Mouse (Mus musculus) heart, postnatal 25 days (tissue): ENCODE data around the gene Creb5. TPM values are rescaled to one million over a fixed set of nuclear protein-coding genes. Genes with fewer than 3 reads are reported as not detected.

Experiments used
- DNase-seq: peaks from one replicate; pipeline ENCODE4 v3.0.0; 2022; ENCODE audit warnings: low spot score
- intact Hi-C: fragments of 180-260 bp; cut with DNase I; formaldehyde crosslinking; loops from one replicate; pipeline ENCODE4 v1.15.1; 2025
- total RNA-seq, 2 experiments: library from RNA; stranded (reverse); gene quantifications; 2 replicates each; pipeline ENCODE4 v1.2.3; 2021

The Creb5 gene
- total RNA-seq, 2 experiments from 2014 or later: 9.3 to 10.9 TPM

DNA sequence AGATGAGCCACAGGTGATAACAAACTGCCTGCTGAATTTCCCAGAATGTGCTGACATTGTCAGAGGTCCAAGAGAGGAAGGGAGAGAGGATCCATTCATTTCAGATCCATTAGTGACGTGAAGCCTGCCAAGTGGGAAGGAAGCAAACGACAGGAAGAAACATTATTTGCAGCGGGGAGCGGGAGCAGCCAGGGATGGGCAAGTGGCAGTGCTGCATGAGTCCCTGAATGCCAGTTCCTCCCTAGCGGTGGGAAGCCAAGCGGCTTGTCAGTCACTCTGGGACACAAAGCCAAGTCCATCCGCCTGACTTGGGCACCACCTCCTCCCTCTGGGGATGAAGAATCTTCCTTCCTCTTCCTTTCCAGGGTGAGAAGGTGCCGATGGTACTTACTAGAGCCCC lies 183.5 kb downstream of the Creb5 start:
- intact Hi-C loops: no loop called here
- no peak for DNase-seq

DNA sequence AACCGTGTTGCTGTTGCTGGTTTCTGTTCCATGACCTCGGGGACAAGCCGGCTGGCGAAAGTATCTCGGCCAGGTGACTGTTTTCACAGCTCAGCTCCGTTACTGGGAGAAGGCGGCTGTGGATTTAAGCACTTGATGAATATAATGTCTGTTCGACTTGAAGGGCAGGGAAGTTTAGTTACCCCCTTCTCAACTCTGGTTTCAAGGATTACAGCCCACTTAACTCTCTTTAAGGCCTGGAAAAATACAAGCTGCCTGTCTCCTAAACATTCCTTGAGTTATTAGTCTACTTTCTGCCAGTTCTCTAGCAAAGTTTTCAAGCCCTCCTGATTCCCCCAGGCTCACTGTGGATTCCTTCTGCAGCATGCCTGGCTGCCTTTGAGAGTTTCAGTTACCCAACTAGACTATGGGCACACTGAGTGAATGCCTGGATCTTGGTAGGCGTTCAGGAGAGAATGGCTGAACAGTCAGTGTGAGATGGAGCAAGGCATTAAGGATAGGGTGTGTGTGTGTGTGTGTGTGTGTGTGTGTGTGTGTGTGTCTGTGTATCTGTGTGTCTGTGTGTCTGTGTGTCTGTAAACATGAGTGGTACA lies 184.0 kb downstream of the Creb5 start:
- DNase-seq: no peak
- intact Hi-C loops: no loop called here

DNA sequence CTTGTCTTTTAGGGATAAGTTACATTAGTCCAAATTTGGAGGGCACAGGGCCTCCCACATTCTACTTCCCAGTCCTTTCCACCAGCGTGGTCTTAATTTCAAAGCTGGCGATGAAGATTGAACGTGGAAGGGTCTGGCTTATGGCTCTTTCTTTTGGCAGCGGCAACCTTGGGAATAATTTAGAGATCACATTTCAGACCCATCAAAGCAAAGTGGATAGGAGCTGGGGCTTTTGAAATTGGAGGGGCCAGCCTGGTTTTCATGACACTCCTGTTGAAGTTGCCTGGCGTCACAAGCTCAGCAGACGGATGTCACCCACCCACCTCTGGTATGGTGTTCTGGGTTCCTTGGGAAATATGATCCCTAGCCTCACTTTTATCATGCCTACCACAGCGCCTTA lies 185.7 kb downstream of the Creb5 start:
- no peak for DNase-seq
- intact Hi-C loops: no loop called here

DNA sequence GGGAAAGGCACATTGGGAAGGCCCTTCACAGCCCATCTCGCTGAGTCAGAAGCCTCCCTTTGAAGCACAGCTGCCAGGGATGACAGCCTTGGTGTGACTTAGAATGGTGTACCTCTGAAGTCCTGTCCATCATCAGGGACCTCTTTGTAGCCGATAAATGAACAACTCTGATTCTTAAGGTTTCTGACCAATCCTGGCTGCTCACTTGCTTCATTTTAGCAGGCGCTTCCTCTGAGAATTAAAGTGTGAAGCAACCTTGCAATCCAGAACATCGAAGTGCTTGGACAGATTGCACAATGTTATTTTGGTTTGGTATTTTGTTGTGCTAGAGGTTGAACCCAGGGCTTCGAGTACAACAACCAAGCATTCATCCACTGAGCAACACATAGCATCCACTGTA lies 190.4 kb downstream of the Creb5 start:
- intact Hi-C loops: no loop called here
- DNase-seq: no peak

DNA sequence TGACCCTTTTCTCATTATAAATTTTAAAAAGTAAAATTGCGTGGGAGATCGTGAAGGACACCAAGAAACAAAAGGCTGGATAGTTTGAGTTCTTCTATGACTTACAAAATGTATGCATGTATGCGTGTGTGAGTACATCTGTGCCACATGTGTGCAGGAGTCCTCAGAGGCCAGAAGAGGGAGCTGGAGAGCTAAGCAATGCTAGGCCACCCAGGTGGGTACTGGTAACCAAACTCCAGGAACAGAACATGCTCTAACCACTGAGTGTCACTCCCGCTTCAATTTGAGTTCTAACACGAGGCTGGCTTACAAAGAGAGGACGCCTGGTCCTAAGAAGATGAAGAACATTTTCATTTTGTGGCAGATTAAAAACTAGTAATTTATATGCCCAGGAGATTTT lies 203.8 kb downstream of the Creb5 start:
- no peak for DNase-seq
- intact Hi-C loops: no loop called here

DNA sequence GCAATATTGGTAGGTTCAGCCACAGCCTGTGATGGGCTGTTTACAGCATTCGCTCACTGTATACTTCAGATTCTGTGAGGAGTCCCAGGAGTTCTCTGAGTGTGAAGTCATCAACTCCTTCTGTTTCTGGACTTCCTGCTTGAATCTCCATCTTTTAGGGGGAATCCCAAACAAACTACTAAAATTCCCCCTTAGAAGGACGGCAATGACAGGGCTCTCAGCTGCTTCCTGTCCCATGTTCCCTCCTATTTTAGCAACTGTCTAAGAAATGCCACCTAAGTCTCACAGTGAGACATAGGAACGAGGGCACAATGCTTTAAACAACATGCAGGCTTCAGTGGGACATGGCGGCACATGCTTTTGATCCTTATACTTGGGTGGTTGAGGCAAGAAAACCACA lies 204.3 kb downstream of the Creb5 start:
- no peak for DNase-seq
- intact Hi-C loops: no loop called here

DNA sequence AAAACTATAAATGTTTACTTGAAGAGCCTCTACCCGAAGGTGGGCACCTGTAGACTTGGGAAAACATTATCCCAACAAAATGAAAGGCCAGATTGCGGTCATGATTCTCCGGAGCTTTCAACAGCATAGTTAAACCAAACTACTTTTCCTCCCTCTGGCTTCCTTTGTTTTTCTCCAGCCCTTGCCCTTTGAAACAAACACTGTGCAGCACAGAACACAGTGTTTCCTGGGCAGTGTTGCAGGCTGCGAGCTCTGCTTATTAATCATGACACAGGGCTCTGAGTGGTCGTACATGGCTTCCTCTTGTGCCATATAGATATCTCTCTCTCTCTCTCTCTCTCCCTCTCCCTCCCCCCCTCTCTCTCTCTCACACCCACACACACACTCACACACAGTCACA lies 206.8 kb downstream of the Creb5 start:
- intact Hi-C loops: no loop called here
- DNase-seq: no peak

DNA sequence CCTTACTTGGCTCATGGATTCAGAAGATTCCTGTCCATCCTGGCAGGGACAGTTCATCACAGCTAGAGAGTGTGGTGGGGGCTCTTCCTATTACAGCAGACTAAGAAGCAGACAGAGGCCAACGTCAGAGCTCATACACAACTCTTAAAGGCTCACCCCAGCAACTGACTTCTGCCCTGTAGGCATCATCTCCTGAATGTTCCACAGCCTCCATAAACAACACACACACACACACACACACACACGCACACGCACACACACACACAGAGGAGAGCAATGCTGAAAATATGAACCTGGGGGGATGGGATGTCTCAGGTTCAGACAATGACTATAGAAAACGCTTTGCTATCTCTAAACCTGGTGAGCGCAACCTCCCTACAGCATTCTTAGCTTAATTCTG lies 208.6 kb downstream of the Creb5 start:
- no peak for DNase-seq
- intact Hi-C loops: no loop called here

DNA sequence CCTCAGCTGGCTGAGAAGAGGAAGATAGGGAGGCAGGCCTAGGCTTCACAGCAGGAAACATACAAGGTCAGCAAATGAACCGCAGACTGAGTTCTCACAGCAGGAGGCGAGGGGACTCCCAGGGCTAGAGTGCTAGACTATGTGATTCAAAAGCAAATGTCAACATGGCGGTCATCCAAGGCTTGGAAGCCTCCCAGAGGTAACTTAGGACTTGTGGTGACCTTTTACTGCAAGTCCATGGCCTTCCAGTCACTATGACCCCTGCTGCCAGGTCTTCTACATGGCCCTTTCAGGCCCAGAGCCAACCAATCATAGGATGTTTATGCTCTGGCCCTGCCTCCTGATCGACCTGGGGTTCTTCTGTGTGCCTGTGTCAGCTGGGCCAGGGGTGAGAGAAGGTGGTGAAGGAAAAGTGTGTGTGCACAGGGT lies 209.3 kb downstream of the Creb5 start:
- peak; percentile 17 for DNase-seq
- intact Hi-C loops: no loop called here

DNA sequence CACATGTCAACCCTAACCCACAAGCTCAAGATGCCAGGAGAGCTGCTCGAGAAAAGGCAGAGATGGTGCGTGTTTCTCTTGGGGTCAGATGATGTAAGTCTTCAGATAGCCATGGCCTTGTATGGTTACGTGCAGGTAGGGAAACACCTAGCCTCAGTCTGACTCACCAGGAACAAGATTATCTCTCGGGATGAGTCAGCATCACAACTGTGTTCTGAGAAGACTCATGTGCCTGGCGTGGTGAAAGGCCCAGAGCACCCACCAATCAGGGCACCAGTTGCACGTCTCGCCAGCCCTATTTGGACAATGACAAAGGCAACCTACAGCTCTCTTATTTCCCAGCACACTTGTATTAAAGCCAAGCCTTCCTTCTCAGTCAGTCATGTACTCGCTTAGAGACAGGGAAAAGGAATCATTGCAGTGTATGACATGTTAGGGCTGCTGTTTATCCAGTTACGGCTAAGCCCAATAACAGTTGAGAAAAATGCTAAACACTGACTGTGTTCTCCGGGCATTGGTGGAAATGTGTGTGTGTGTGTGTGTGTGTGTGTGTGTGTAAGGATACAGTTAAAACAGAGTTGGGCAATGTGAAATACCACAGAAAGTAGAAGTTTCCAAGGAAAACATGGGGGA lies 210.9 kb downstream of the Creb5 start:
- DNase-seq: no peak
- intact Hi-C loops: no loop called here

DNA sequence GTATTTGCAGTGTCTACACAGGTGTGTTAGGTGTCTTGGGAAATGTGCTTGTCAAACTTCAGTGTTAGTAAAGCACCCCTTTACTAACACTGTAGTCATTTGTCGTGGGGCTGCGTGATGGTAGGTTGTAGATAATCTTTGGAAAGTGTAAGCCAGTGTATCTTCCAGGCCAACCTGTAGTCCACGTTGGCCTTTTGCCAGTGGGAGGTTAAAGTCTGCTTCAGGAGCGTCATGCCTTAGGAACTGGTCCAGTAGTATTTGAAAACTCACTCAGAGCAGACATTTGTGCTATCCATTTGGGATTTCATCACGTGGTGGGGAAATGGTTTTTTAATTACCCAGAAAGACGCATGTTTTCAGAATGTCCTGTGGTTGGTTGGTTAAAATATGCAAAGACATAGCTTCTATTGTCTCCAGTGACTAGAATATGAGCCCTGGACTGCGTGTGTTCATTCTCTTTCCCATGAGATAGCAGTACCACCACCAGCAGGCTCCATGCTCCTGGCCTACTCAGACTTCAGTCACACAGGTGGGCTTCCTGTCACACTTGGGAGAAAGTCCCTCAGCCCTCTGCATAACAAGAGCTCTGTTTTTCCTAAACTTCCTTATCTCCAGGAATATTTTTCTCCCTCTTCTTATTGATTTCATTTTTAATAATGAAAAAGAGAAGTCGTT lies 212.7 kb downstream of the Creb5 start:
- intact Hi-C loops: no loop called here

DNA sequence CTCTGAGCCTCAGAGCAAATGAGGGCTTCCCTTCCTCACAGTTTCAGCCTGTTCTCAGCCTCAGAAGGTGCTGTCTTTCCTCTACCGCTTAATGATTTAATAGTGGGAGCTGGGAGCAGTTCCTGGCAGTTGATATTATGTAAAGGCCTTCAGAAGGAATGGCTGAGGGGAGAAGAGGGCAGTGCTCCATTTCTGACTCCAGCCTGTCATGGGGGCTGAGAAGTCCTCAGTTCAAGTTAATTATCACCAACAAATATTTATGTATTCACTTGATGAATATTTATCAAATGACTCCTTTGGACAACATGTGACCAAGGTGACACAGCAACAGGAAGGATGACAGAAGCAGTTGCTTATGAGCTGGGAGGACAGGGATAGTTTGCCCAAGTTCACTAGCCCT lies 214.2 kb downstream of the Creb5 start:
- intact Hi-C loops: no loop called here

More for the DNA sequence above, 212.7 kb downstream of the Creb5 start:
- DNase-seq: no peak

DNA sequence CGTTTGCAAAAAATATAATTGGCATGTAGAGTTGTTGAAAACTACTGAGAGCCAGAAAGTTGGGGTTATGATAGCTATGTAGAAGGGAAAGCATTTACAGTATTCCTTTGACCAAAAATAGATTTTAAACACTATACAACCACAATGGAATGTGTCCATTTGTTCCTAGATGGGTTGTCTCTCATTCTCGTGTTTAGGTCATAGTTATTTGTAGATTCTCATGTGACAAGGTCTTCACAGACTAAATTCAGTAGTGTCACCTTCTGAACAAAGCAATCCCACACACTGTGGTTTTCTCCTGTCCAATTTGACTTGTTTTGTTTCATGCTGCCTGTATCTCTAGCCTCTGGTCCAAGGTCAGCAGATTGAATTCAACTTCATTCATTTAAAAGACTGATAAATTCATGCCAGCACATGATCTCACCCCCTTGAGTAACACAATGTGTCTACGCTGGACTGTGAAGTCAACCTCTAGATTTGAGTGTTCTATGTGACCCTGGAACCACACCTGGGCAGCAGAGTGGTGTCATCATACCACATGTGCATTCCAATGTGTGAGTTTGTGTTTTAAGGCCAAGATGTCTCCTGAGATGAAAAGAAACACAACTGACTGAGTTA lies 220.0 kb downstream of the Creb5 start:
- DNase-seq: no peak
- intact Hi-C loops: no loop called here

More for the DNA sequence above, 214.2 kb downstream of the Creb5 start:
- no peak for DNase-seq

DNA sequence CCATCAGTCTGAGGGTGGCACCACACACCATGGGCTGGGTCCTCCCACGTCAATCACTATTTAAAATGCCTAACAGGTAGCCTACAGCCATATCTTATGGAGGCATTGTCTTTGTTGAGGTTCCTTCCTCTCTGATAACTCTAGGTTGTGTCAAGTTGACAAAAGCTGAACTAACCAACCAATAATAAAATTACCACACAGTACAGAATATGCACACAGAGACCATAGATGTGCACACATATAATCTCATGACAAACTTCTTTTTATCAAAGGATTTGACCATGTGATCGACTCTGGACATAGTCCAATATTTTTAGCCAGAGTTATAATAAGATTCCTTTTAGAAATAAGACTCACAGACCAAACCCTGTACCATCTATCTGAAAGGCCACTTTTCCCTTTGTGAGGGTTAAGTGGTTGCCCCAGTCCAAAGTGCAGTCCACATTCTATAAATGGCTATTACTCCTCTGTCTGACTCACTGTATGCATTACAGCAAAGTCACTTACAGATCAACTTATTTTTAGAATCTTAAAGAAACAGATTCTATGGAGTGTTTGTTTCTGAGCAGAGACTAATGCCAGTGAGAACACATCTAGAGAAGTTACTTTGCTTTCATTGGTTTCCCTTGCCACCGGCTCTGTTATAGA lies 221.9 kb downstream of the Creb5 start:
- intact Hi-C loops: no loop called here
- DNase-seq: no peak

DNA sequence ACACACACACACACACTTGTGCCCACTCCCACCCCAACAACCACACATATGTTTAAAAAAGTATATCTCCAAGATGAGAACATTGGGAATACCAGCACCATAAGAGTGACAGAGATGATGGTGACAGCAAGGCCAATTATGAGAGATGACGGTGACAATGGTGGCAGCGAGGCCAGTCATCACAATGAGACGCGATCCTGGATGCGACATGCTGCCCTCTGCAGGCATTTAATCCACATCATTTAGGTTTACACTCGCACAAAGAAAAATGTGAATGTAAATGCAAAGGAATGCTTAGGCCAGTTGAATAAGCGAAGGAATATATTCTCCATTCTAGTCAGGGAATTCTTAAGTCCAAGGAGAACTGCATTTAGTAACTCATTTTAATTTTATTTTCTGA lies 222.9 kb downstream of the Creb5 start:
- intact Hi-C loops: loop anchor here (10.0 kb wide), 1 partner anchor 245 kb away; no protein-coding TSS in a partner anchor

DNA sequence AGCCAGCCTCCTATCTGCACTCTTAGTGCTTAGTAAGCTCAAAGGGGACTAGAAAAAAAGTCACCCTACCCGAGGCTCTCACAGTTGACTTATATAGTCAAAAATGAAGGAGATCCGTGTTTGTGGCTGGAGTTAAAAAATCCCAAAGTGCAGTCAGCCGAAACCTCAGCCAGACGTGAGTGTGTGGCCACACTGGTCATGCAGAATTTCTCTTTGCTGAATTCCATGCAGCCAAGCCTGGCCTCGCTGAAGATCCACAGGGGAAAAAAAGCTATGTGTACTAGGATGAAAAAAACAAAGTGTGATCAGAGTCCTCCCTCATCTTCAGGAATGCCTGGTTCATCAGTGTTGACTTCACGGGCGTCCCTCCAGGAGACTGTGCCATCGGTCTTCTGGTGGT lies 225.2 kb downstream of the Creb5 start:
- DNase-seq: no peak
- intact Hi-C loops: loop anchor here (10.0 kb wide), 1 partner anchor 247 kb away; no protein-coding TSS in a partner anchor

More for the DNA sequence above, 222.9 kb downstream of the Creb5 start:
- no peak for DNase-seq

DNA sequence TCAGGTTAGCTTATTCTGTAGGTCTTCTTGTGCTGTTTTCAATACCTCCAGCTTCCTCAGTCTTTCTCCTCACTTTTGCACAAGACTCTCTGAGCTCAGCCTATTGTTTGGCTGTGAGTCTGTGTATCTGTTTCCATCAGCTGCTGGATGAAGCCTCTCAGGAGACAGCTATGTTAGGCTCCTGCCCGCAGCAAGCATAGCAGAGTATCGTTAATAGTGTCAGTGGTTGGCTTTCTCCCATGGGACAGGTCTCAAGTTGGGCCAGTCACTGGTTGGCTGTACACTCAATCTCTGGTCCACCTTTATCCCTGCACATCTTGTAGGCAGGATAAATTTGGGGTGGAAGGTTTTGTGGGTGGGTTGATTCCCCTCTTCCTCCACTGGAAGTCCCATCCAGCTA lies 226.3 kb downstream of the Creb5 start:
- intact Hi-C loops: loop anchor here (10.0 kb wide), 1 partner anchor 249 kb away; no protein-coding TSS in a partner anchor
- no peak for DNase-seq

DNA sequence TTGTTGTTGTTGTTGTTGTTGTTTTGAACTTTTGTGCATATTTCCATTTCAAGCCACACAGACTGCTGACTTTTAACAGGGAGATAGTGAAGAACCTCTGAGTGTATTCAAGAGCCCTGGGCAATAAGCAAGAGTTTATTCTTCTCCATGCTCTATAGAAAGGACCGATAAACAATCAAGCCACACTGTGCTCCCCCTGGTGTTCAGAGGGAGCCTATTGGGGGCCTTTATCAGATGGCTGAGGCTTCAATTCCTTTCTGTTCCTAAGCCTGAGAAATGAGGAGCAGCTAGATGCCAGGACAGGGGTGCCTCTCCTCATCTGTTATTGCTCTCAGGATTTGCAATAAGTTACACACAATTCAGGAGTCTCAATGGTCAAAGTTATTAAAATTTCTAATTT lies 227.8 kb downstream of the Creb5 start:
- intact Hi-C loops: loop anchor here (10.0 kb wide), 1 partner anchor 250 kb away; no protein-coding TSS in a partner anchor
- no peak for DNase-seq

DNA sequence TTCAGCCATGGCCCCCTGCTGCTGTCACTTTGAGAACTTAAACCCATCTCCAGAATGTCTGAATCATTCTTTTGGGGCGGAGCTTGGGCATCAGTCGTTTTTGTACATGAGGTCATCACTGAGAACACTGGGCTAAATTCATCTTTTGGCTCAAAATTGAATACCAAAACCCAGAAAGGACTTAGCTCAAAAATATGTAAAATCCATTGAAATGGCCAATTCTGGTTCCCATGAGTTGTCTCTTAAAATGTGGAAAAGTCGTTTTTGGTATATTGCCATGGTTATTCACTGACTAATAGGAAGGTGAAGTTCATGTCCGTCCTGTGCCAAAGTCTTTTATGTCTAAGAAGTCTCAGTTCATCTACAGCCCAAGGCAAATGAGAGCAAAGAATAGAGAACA lies 228.5 kb downstream of the Creb5 start:
- DNase-seq: no peak
- intact Hi-C loops: loop anchor here (10.0 kb wide), 1 partner anchor 251 kb away; no protein-coding TSS in a partner anchor

DNA sequence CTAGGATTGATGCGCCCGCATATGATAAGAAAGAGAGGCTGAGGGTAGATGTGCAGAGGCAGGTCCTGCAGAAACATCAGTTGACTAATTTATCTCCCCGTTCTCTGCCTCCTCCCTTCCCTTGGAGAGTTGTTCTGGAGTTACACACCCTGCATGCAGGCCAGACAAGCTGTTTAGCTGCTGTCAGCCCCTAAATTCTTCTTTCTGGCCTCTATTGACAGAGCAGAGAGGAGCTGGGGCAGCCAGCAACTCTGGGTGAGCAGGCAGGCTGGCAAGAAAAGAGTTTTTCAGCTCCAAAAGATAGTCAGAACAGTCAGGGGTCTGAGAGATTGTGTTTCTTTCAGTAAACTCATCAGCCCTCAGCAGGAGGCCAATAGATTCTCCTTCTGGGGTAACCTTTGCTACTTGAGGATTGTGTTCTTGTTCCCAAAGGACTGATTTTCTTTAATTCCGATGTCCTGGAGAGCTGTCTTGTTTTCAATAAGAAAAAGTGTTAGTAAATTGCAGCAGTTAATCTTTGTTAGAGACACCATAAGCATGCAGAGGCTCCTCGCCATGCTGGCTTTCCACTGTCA lies 230.4 kb downstream of the Creb5 start:
- peak; percentile 35 for DNase-seq
- intact Hi-C loops: loop anchor here (10.0 kb wide), 1 partner anchor 253 kb away; no protein-coding TSS in a partner anchor
